Mouse (Mus musculus): ENCODE results near the gene Gpr179.
A peak's percentile ranks its signal among the peaks of the same experiment; 100 is the strongest.
"Not testable (repeated sequence)": the region's sequence is repeated elsewhere in the genome, so short reads cannot be mapped to it uniquely, and the experiment has no call there.

Gpr179 gene

GRCm38 (mm10) chr11:97354646-97355045, 2.8 kb upstream of the Gpr179 start:
- no peak for DNase-seq

DNA sequence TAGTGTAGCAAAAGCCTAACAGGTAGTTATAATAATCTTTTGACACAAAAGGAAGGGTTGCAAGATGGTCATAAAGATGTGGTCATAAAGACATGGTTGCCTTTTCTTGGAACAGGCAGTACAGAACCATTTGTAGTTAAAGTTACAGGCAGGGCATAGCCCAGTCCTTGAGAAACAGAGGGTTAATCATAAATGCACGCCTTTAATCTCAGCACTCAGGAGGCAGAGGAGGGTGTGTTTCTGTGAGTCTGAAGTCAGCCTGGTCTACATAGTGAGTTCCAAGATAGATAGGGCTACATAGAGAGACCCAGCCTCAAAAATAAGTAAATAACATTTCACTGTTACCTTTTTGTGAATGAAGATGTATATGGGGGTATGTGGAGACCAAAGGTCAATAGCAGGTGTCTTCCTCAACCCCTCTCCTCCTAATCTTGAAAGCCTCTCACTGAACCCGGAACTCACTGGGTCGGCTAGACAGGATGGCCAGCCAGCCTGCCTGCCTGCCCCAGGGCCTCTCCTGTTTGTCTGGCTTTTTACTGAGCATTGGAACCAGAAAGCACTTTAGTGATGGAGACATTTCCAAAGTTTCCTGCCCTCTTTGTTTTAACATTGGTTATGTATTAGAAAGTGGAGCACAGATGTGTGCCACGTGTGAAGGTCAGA, 1.2 kb upstream of the Gpr179 start:
- no peak for DNase-seq

DNA sequence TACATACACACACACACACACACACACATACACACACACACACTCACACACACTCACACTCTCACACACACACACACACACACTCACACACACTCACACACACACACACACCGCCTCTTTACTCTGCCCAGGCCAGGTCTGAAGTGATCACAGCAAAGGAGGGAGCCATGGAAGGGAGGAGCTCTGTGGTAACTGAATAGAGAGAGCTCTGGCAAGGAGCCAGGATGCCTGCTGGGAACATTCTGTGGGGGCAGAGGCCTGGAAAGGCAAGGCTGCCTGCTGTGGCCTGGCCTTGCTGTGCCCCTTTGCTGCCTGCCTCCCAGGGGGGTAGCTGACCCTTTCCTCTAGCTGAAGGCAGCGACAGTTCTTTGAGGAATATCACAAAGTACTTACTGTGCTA, 1.8 kb downstream of the Gpr179 start:
- peak; percentile 97 for DNase-seq

DNA sequence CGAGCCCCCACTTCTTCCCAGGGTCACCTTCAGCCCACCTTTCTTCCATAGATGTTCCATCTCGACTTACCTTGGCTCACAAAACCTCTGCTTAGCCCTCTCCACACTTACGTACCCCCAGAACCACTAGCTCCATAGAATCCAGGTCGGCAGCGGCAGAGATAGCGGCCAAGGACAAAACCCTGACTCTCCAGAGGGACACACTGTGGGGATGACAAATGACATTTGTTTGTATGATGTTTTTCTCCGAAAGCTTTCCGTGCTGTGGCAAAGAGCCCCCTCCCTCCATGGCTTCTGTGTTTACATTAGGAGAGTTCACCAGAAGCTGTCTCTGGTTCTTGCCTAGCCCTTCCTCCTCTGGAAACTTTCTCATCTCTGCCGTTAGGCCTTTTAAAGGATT, 4.6 kb downstream of the Gpr179 start:
- DNase-seq: no peak

- DNase-seq: no peak
Observed at GRCm38 (mm10) chr11:97346383-97346782, 5.5 kb downstream of the Gpr179 start.

DNA sequence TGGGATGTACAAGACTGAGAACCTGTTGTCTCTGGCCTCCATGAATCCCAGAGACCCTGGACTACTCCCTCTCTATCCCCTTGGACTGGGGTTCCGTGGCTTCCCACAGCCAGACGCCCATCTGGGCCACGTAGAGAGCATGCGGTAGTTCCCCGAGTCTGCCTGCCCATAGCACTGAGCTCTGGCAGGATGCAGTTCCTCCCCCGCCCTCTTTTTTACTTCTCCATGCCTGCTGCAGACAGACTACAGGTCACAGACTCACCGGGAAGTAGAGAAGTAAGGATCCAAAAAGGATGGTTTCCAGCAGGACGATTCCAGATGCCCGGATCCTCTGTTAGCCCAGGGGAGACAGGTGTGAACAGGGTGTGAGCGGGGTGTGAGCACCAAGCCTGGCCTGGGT, 6.4 kb downstream of the Gpr179 start:
- no peak for DNase-seq

DNA sequence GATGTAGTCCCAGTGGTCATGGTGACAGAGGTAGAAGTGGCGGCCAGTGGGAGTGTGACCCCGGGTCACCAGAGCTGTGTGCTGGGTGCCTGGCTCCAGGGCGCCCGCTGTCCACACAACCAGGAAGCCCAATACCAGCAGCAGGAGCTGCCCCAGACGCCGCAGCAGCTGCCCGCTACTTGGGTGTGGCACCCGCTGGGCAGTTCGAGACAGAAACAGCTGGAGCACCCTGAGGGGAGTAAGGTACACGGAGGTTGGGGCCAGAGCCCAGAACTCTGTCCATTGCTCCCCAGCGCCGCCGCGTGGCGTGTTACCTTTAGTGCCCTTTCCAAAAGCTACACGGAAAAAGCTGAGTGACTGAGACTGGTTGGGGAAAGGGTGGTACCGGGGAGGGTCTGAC, 8.3 kb downstream of the Gpr179 start:
- DNase-seq: no peak

GRCm38 (mm10) chr11:97343175-97343574, 8.7 kb downstream of the Gpr179 start:
- no peak for DNase-seq

DNA sequence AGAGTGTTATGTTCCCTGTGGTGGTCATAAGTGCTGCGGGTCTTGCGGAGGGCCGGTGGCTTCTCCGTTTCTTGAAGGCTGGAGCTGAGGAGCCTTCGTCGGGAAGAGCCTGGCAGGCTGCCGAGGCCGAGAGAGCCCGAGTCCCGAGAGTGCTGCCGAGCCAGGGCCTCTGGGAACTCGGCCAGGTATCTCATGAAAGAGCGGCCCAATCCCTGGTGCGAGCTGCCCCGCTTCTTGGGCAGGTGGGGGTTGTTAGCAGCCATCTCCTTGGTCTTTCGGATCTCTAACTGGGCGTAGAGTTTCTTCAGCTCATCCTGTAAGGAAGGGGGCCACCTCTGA, 12.9 kb downstream of the Gpr179 start:
- no peak for DNase-seq

- DNase-seq: no peak
Observed at GRCm38 (mm10) chr11:97338302-97338976, 13.4 kb downstream of the Gpr179 start.

DNA sequence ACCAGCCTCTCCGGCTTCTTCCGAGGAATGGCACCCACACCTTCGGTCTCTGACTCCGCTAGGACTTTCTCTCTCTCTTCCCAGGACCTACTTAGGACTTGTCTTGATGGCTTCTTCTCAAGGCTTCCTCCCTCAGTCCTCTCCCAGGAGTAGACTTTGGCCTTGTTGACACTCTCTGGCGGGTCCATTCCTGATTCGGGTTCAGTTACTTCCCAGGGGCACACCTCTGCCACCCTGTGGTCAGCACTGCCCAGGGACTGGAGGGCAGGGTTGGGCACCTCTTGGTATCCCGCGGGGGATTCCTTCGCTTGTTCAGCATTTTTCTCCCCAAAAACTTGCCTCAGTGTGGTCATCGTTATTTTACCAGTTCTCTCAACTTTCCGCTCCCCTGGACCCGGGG, 14.5 kb downstream of the Gpr179 start:
- DNase-seq: no peak

- DNase-seq: no peak
Observed at GRCm38 (mm10) chr11:97336751-97337345, 15.0 kb downstream of the Gpr179 start.

DNA sequence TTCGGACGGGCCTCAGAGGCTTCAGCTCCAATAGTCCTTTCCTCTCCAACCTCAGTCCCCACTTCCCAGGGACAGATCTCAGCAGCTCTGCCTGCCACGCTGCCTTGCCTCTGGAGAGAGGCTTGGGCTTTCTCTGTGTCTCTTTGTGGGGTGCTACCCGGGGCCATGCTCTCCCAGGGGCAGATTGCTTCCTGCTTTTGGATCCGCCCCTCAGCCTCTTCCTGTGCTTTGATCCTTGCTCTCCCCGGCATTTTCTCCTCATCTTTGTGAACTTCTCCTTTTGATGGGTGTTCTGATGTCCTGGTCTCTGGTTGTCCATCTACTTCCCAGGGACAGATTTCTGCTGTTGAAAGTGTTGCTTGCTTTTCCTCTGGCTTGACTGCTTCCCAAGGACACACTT, 15.6 kb downstream of the Gpr179 start:
- DNase-seq: no peak

GRCm38 (mm10) chr11:97334400-97334799, 17.5 kb downstream of the Gpr179 start:
- DNase-seq: no peak

DNA sequence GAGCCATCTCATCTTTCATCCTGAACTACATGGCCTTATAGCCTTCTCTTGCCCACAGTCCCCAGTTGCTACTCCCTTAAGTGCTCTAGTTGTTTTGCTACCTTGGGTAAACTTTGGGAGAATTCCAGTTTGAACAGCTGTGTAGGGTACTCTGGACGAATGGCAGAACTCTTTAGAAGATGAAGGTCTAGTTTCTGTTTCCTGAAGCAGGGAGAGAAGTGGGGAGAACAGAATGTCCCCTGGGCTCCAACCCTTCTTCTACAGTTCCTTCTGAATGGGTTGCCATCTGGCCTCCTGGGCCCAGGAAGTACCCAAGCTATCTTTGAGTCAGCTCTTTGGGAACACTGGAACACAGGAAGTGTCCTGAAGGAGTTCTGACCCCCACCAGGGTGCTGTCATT, 18.0 kb downstream of the Gpr179 start:
- DNase-seq: no peak

DNA sequence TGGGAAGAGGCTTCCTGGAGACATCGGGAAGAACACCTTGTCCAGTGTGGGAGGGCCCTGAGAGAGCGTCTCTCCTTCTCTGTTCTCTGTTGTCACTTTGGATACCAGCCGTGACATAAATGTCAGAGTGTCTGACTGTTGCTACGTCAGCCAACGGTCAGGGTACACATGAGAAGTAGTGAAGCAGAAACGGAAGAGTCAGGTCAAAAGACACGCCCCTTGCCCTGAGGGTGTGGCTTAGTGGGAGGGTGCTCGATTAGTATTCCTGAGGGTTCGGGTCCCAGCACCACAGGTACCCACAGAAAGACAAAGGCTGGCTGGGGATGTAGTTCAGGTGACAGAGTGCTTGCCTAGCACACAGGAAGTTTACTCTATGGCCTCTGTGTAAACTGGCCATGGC, 18.8 kb downstream of the Gpr179 start:
- no peak for DNase-seq

DNA sequence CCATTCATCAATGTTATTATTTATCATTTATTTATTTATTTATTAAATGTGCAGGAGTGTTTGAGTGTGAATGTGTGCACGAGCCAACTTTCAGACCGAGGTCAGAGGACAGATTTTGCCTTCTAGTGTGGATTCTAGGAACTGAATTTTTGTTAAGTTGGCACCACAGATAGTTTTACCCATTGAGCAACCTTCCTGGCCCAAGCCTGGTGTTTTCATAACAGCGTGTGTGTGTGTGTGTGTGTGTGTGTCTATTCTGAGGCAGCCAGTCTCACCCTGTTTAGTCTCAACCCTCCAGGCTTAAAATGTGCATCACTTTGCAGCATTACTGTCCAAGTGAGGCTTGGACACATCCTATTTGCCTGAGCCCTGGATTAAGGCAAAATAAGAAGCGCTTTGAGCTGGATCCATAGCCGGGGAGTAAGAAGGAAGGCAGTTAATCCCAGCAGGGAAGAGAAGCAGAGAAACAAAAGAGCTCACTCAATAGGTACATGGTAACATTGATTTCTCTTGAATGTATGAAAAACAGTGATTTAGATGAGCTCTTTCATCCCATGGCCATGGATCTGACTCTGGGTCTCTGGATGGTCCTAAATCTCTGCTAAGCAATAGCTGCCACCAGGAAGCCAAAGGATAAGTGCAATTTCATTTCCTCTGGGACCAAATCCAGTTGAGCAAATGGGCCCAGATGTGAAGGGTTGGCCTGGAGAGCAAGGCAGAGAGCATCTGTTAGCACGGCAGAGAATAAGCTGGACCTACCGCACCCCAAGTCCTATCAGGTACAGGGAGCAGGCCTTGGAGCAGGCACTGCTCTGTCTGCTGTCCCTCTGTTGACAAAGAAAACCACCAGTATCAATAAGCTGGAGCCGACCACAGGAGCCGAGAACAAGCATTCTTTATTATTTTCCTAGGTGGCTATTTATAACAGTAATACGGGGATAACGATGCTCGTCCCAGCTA, 20.4 kb downstream of the Gpr179 start:
- DNase-seq: peak; percentile 60

- no peak for DNase-seq
Observed at GRCm38 (mm10) chr11:97330315-97330714, 21.6 kb downstream of the Gpr179 start.

GRCm38 (mm10) chr11:97328148-97328547, 23.7 kb downstream of the Gpr179 start:
- peak; percentile 83 for DNase-seq

DNA sequence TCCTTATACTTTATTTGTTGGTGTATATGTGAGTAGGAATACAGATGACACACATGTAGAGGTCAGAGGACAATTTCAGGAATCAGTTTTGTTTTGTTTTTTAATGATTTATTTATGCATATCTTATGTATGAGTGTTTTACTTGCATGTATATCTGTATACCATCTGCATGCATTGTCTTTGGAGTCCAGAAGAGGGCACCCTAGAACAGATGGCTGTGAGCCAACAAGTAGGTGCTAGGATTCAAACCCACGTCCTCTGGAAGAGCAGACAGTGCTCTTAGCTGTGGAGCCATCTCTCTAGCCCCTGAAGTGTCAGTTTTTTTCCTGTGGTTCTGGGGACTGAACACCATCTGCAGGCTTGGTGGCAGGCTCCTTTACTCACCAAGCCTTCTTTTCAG, 26.7 kb downstream of the Gpr179 start:
- no peak for DNase-seq

- not testable (repeated sequence) for DNase-seq
Observed at GRCm38 (mm10) chr11:97321894-97322600, 29.8 kb downstream of the Gpr179 start.

DNA sequence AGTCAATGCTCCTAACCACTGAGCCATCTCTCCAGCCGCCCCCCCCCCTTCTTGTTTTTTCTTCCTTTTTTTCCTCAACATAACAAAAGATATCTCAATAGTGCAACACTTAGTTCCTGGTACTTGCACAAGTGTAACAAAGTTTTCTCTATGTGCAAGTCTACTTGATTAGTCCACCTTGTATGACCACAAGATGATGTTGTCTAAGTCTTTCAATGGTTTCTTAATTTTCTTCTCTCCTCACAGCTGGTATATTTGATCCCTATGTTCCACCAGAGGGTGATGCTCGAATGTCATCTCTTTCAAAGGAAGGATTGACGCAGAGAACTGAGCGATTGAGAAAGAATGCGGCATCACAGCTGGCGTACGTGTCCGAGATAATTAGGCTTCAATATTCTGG, 30.7 kb downstream of the Gpr179 start:
- no peak for DNase-seq

Measured in retina, postnatal 1 day (tissue).